Mouse (Mus musculus) right cerebral cortex, adult 2 months (tissue): ENCODE measurements at regions not wholly inside any gene's neighbourhood (a gene's known extent, or its start where the extent isn't known, plus 50 kb on each side); places are given as distances from the start of the nearest gene placed in this dataset.

Experiments used
- DNase-seq, 2 experiments: peaks; one replicate each; pipeline ENCODE4 v3.0.0; 2021 to 2022; ENCODE audit warnings: low spot score in 2 of 2

DNA sequence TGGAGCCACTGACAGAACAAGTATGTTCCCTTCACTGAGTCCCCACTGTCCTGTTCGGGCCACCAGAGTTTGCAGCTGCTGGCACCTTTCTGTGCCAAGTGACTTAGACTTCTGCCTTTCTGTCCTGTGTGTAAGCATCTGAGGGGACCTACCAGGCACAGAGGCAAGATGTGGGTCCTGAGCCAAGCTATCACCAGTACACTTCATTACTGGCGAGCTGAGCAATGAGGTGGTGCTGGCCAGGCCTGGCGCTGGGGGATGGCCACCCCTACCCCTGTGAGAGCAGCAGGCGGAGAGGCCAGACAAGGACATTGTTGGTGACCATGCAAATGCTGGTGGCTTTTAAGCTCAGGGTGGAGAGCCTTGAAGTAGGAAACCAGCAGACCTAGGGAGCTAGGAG, 87.6 kb upstream of the Mrps6 start:
- no peak for DNase-seq

DNA sequence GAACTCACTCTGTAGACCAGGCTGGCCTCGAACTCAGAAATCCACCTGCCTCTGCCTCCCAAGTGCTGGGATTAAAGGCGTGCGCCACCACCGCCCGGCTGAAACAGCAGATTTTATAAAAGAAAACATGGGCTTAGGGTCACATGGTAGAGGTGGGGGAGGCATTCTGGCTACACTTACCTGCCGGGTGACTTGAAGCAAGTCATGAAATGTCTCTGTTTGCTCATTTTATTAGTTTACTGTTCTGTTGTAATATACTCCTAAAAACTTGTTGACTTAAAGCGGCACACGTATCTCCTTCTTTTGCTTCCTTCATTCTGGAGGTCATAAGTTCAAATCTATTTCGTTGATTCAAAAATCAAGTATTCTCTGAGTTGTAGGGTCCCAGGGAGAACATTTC, 84.9 kb upstream of the Mrps6 start:
- no peak for DNase-seq

DNA sequence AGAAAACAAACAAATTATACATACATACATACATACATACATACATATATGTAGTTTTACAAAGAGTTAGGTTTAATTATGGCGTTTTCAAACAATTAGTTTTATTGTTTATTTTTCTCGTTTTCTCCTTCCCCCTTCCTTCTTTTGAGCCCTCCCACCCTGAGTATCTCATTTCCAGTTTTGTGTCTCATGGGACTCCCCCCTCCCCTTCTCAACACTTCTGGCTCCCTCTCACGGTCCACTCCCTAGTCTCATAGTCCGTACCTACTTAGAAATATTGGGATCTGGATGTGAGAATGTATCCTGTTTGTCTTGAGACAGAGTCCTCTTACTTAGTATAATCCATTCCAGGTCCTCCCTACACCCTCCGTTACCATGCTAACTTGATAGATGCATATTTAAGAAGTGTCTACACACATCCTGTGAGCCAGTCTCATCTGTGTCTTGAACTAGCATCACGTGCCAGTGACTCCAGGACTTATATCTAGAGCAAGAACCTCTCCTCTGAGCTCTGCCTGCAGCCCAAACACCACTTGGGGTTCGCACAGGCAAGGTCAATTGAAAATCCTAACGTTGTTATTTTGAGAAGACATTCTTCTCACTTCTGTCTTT, 81.8 kb upstream of the Mrps6 start:
- DNase-seq = no peak

DNA sequence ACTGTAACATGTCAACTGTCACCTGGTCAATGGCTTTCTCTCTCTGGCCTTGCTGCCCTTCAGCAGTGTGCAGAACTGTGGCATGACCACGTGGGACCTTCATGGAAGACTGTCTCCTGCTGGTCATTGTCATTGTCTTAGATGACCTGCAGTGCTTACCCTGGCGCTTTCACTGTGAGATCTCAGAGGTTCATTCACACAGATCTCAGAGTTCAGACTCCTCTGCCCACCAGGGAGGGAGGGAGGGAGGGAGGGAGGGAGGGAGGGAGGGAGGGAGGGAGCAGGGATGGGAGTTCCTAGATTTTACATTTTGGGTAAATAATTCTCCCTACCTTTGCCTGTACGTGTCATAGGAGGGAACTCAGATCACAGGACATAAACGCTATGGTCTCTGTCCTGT, 79.6 kb upstream of the Mrps6 start:
- no peak for DNase-seq

DNA sequence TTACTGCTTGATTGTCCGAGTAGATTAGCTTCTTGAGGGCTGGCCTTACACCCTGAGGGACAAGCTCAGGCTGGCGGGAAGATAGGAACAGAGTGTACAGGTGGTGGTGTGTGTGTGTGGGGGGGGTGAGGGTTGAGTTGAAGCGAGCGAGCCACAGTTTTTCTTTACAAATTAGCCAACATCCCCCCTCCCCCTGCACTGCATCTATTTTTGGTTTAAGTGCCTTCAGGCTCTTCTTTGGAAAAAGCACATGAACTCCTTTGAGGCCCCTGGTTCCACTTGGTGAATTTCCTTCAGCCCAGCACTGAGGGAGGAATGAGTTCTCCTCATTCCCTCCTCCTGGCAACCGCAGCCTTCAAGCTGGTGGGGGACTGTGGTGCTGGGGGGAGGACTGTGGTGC, 79.2 kb upstream of the Mrps6 start:
- no peak for DNase-seq

DNA sequence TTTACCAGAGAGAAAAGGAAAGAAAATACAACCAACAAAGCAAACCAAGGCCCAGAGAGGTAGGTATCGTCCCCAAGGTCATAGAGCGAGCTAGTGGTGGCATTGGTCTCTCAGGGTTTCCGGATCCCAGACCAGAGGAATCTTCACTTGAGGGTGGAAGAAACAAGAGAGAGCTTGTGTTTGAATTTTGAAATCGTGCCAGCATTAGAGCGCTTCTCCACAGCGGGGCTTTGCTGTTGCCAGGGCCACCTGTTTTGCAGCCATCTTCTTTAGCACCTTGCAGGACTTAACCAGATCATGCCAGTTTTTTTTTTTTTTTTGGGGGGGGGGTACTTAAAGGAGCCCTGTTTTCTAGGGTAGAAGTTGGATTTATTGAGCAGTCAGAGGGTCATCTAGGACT, 77.6 kb upstream of the Mrps6 start:
- DNase-seq = no peak

DNA sequence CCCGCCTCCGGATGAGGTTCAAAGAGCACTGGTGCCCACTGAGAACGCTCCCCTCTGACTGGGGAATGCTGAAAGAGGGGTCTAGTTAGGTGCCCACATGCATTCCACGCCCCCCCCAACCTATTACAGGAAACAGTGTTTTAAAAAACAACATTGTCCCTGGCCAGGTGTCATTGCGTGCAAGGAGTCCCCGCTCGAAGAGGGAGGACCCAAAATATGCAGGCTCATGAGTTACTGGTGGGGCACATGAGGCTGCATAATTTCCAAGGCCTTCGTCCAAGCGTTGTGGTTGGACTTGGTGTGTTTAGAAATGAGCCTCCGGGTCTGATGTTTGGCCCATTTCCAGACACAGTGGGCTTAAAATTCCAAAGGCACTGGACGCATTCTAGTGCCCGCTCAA, 72.9 kb upstream of the Mrps6 start:
- no peak for DNase-seq

DNA sequence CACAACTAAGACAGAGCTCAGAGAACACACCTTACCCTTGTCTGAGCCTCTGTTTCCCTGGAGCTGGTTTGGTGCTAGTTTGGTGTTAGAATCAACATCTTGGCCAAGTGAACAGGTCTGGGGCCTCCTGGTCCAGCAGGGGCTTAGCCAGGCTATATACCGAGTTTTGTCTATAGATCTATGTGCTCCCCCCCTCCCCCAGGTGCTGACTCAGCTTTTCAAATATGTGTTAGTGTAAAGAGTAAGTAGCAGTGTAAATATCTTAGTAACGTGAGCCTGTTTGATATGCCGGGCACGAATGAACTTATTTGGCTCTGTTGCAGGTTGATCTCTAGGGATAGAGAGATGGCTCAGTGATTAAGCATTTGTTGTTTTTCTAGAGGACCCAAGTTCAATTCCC, 68.7 kb upstream of the Mrps6 start:
- DNase-seq = no peak

DNA sequence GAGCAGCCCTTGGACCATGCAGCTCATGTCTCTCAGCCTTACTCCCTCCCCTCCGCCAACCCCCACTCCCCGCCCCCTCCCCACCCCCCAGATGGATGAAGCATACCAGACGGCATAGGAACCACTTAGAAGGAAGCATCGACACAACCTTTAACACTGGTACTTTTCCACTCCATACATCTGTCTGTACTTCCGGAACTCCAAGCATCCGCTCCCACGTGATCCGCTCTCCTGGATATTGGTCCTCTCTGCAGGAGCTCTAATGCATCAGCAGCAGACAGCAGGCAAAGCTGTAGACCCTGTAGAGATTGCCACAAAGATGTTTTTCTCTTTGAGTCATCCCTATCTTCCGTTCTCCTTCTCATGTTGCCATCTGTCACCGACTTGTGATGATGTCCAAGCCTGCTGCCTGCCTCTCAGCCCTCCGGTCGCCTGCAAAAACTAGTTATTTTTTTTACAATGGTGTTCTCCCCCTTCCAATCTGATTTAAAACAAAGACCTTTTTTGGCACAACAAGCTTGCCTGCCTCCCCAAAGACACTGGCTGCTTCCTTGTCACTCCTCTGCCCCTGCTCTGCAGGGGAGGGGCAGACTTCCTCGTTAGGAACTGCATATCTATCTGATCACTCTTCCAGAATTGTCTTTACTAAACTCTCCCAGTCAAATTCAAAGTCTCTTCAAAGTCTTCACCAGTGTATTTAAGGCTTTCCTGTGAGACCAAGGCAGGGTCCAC, 62.4 kb upstream of the Mrps6 start:
- DNase-seq = peak; percentile 51 to 57

DNA sequence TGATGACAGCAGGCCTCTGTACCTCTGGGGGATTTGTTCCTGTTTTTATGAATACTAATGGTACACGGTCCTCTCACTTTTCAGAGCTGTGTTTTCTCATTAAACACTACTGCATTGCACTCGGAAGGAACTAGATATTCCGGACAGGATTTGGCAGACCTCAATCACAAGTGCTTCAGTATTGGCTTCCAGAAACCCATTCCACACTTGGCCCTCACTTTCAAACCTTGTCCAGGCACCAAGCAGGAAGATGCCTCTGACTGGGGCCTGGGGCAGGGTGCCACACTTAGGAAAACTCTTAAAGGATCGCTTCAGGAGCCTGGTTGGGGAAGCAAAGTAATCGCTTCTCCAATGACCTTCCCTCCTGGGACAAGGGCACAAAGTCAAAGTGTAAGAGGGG, 50.7 kb upstream of the Mrps6 start:
- DNase-seq = no peak
